10 mouse cellular contexts compared by ENCODE assay signal in the genomic region with DNA sequence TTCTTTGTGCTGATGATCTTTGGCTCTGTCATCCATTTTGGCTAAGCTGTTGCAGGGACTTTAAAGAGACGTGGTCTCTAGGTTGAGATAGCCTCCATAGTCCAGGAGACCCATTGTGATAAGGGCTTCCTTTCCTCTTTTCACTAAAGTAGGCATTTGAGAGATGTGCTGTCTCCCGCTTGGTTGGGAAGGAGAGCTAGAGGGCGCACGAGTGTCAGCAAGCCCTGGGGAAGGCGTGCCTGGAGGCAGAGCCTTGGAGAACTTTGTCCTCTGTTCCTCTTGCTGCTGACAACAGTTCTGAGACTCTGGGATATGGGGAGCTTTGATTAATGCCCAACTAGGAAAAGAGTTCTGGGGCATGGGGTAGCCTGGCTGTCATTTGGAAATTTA. TPM values are rescaled to one million over a fixed set of nuclear protein-coding genes. Genes with fewer than 3 reads are reported as not detected.
DNase-seq lines count a peak whose midpoint lies in the region; ATAC-seq and TF ChIP-seq lines count a peak whose summit lies in the region.
"Had no signal": no experiment of that assay in that cellular context is flagged by ENCODE, and none has a peak within 500 bp of the region (broad histone marks: within the 10 kb centered on the region; RNA-seq: fewer than 3 reads in every experiment).

No protein-coding gene starts in this region.

- H3K4me1 ChIP-seq in forebrain, postnatal 0 days (ENCODE audit: insufficient read depth), result 0 out of 2 replicates have a peak, but pooled peaks cover 1% of the 10 kb centered on the region
- H3K4me1 ChIP-seq in forebrain, embryonic 12.5 days, result peaks cover 14% of the 10 kb centered on the region
- H3K4me1 ChIP-seq in kidney, adult 2 months (ENCODE audit: control insufficient read depth, insufficient read depth, low read length), result peaks cover 26% of the 10 kb centered on the region; the same call in 1 of the 2 replicates
- no peaks in the 10 kb centered on the region for H3K4me1 ChIP-seq in stomach, postnatal 0 days (replicated peaks; ENCODE audit: control insufficient read depth, insufficient read depth)

- H3K4me2 ChIP-seq in forebrain, postnatal 0 days (ENCODE audit: low read depth), result no peak overlapping the region
- no peak overlapping the region for H3K4me2 ChIP-seq in forebrain, embryonic 12.5 days
- H3K4me2 ChIP-seq in stomach, postnatal 0 days (replicated peaks; ENCODE audit: low read depth), result no peak overlapping the region
- H3K4me2 ChIP-seq: midbrain, embryonic 12.5 days had no signal

- TF ChIP-seq POLR2A in kidney, adult 2 months (IDR thresholded peaks at IDR 0.05; ENCODE audit: low read depth, low read length), result no peak

- no peak overlapping the region for H3K27ac ChIP-seq in forebrain, postnatal 0 days (ENCODE audit: low read depth, low read length)
- no peak overlapping the region for H3K27ac ChIP-seq in forebrain, embryonic 12.5 days
- 0 out of 2 replicates have a peak overlapping the region, but pooled peaks have one; percentile 14 for H3K27ac ChIP-seq in kidney, adult 2 months (ENCODE audit: insufficient read depth, low read depth, low read length)
- 0 out of 2 replicates have a peak overlapping the region, but pooled peaks have one; percentile 13 for H3K27ac ChIP-seq in stomach, postnatal 0 days (replicated peaks)
- H3K27ac ChIP-seq: left cerebral cortex, adult 2 months; midbrain, embryonic 12.5 days had no signal

- 85% methylated on average over 5 of the region's 5 CpGs for WGBS in forebrain, postnatal 0 days
- 69% methylated on average over 5 of the region's 5 CpGs for WGBS in forebrain, embryonic 12.5 days
- WGBS in kidney, adult 2 months, result 53% methylated on average over 5 of the region's 5 CpGs
- 59% methylated on average over 5 of the region's 5 CpGs for WGBS in stomach, postnatal 0 days

- no peaks in the 10 kb centered on the region for H3K9me3 ChIP-seq in forebrain, postnatal 0 days (ENCODE audit: low read length)
- H3K9me3 ChIP-seq in forebrain, embryonic 12.5 days, result no peaks in the 10 kb centered on the region
- H3K9me3 ChIP-seq in stomach, postnatal 0 days (ENCODE audit: control insufficient read depth, low read length), result no peaks in the 10 kb centered on the region
- H3K9me3 ChIP-seq: midbrain, embryonic 12.5 days had no signal

- H3K36me3 ChIP-seq in forebrain, postnatal 0 days (ENCODE audit: insufficient read depth), result peaks cover 62% of the 10 kb centered on the region
- H3K36me3 ChIP-seq in forebrain, embryonic 12.5 days (replicated peaks), result peaks cover 73% of the 10 kb centered on the region
- no peaks in the 10 kb centered on the region; the same call in 1 of the 2 replicates for H3K36me3 ChIP-seq in kidney, adult 2 months (ENCODE audit: control insufficient read depth, insufficient read depth, low read length)
- H3K36me3 ChIP-seq in stomach, postnatal 0 days (ENCODE audit: control insufficient read depth, insufficient read depth, low read length), result peaks cover 40% of the 10 kb centered on the region; the same call in 1 of the 2 replicates

- no peaks in the 10 kb centered on the region for H3K27me3 ChIP-seq in forebrain, postnatal 0 days (ENCODE audit: insufficient read depth, low read length)
- H3K27me3 ChIP-seq in forebrain, embryonic 12.5 days, result no peaks in the 10 kb centered on the region
- no peaks in the 10 kb centered on the region for H3K27me3 ChIP-seq in kidney, adult 2 months (replicated peaks; ENCODE audit: control insufficient read depth, insufficient read depth, low read length)
- H3K27me3 ChIP-seq in stomach, postnatal 0 days (ENCODE audit: control insufficient read depth, insufficient read depth, low read length), result no peaks in the 10 kb centered on the region
- H3K27me3 ChIP-seq: midbrain, embryonic 12.5 days had no signal

- DNase-seq in forebrain, postnatal 0 days, result peak; percentile 24
- peak; percentile 38 for DNase-seq in right cerebral cortex, postnatal 4 days
- no peak for DNase-seq in right cerebral cortex, adult 2 months (ENCODE audit: low spot score in 2 of 2)
- DNase-seq in kidney, adult 2 months, result peak; percentile 89
- peak; percentile 75 for DNase-seq in stomach, postnatal 0 days (ENCODE audit: low spot score)
- no peak for DNase-seq in layer of hippocampus, postnatal 14 days (ENCODE audit: low spot score in 2 of 2)
- DNase-seq in embryo, embryonic 10.5 days (ENCODE audit: low spot score), result no peak

- TF ChIP-seq EP300 in stomach, postnatal 0 days (optimal IDR thresholded peaks at IDR 0.05), result no peak

- H3K9ac ChIP-seq in forebrain, postnatal 0 days, result no peak overlapping the region
- no peak overlapping the region for H3K9ac ChIP-seq in forebrain, embryonic 12.5 days
- no peak overlapping the region for H3K9ac ChIP-seq in stomach, postnatal 0 days (ENCODE audit: low read length)
- H3K9ac ChIP-seq: midbrain, embryonic 12.5 days had no signal

- ATAC-seq in forebrain, postnatal 0 days, result peak; percentile 20; the same call in 1 of the 2 replicates
- ATAC-seq in forebrain, embryonic 12.5 days (ENCODE audit: low FRiP score), result no peak
- ATAC-seq in stomach, postnatal 0 days (ENCODE audit: low FRiP score, low TSS enrichment), result no peak

- no peak for TF ChIP-seq CTCF in forebrain, postnatal 0 days (IDR thresholded peaks at IDR 0.05; ENCODE audit: low read depth)
- TF ChIP-seq CTCF in kidney, adult 2 months (conservative IDR thresholded peaks at IDR 0.05; ENCODE audit: insufficient read depth, insufficient read length, low read depth, low read length), result peak; percentile 71
- TF ChIP-seq CTCF in stomach, postnatal 0 days (IDR thresholded peaks at IDR 0.05; ENCODE audit: low read depth), result peak; percentile 60

- H3K4me3 ChIP-seq in forebrain, postnatal 0 days (ENCODE audit: low read depth, low read length), result no peak overlapping the region
- no peak overlapping the region for H3K4me3 ChIP-seq in forebrain, embryonic 12.5 days (replicated peaks)
- no peak overlapping the region for H3K4me3 ChIP-seq in kidney, adult 2 months (ENCODE audit: insufficient read depth, low read depth, low read length)
- no peak overlapping the region for H3K4me3 ChIP-seq in stomach, postnatal 0 days (ENCODE audit: low read depth, low read length)
- H3K4me3 ChIP-seq: left cerebral cortex, adult 2 months; midbrain, embryonic 12.5 days had no signal

RNA-seq across cellular contexts. Expression of a gene that starts 20.3 kb away (rescaled TPM):
- total RNA-seq in forebrain, postnatal 0 days (2014; rRNA removed), result 129 and 132 TPM in 2 replicates
- polyA plus RNA-seq in forebrain, postnatal 0 days (2015; fragmentation: Nextera tagmentation; extraction: Ambion mirVana), result 143 and 148 TPM in 2 replicates
- 131 and 144 TPM in 2 replicates for polyA plus RNA-seq in forebrain, embryonic 12.5 days (2016; fragmentation: Nextera tagmentation; extraction: Ambion mirVana)
- polyA plus RNA-seq in kidney, adult 2 months (2012; rRNA removed), result 132 and 176 TPM in 2 replicates
- polyA plus RNA-seq in stomach, postnatal 0 days (2015; fragmentation: Nextera tagmentation; extraction: Ambion mirVana), result 76.6 and 79.6 TPM in 2 replicates
- total RNA-seq in layer of hippocampus, postnatal 14 days (2021), result 100 to 1,000 TPM; 147 to 150 TPM

RNA-seq across cellular contexts. Expression of a gene that starts 20.5 kb away (rescaled TPM):
- 28.0 and 33.6 TPM in 2 replicates for total RNA-seq in forebrain, postnatal 0 days (2014; rRNA removed)
- 20.7 and 24.0 TPM in 2 replicates for polyA plus RNA-seq in forebrain, postnatal 0 days (2015; fragmentation: Nextera tagmentation; extraction: Ambion mirVana)
- 22.5 and 23.0 TPM in 2 replicates for polyA plus RNA-seq in forebrain, embryonic 12.5 days (2016; fragmentation: Nextera tagmentation; extraction: Ambion mirVana)
- 214 and 254 TPM in 2 replicates for polyA plus RNA-seq in kidney, adult 2 months (2012; rRNA removed)
- 22.0 and 25.9 TPM in 2 replicates for polyA plus RNA-seq in stomach, postnatal 0 days (2015; fragmentation: Nextera tagmentation; extraction: Ambion mirVana)
- 10 to 100 TPM; 41.0 to 41.1 TPM for total RNA-seq in layer of hippocampus, postnatal 14 days (2021)

RNA-seq across cellular contexts. Expression of a gene that starts 37.9 kb away (rescaled TPM):
- total RNA-seq in forebrain, postnatal 0 days (2014; rRNA removed), result 17.7 and 19.9 TPM in 2 replicates
- polyA plus RNA-seq in forebrain, postnatal 0 days (2015; fragmentation: Nextera tagmentation; extraction: Ambion mirVana), result 4.0 and 6.2 TPM in 2 replicates
- 2.3 and 2.7 TPM in 2 replicates for polyA plus RNA-seq in forebrain, embryonic 12.5 days (2016; fragmentation: Nextera tagmentation; extraction: Ambion mirVana)
- 9.9 and 16.1 TPM in 2 replicates for polyA plus RNA-seq in kidney, adult 2 months (2012; rRNA removed)
- 1.8 and 4.4 TPM in 2 replicates for polyA plus RNA-seq in stomach, postnatal 0 days (2015; fragmentation: Nextera tagmentation; extraction: Ambion mirVana)
- total RNA-seq in layer of hippocampus, postnatal 14 days (2021), result 1 to 10 TPM; 8.5 to 9.4 TPM

RNA-seq across cellular contexts. Expression of a gene that starts 44.1 kb away (rescaled TPM):
- 52.2 and 92.4 TPM in 2 replicates for total RNA-seq in forebrain, postnatal 0 days (2014; rRNA removed)
- 40.1 and 44.7 TPM in 2 replicates for polyA plus RNA-seq in forebrain, postnatal 0 days (2015; fragmentation: Nextera tagmentation; extraction: Ambion mirVana)
- 51.4 and 52.3 TPM in 2 replicates for polyA plus RNA-seq in forebrain, embryonic 12.5 days (2016; fragmentation: Nextera tagmentation; extraction: Ambion mirVana)
- 30.6 and 36.4 TPM in 2 replicates for polyA plus RNA-seq in kidney, adult 2 months (2012; rRNA removed)
- 29.8 and 32.9 TPM in 2 replicates for polyA plus RNA-seq in stomach, postnatal 0 days (2015; fragmentation: Nextera tagmentation; extraction: Ambion mirVana)
- total RNA-seq in layer of hippocampus, postnatal 14 days (2021), result 10 to 100 TPM; 29.3 to 30.2 TPM

Comparison
In these comparisons a context has a peak if more than half of its experiments do, and no peak if none do; other contexts are left out.
1. DNase-seq: peak in forebrain, postnatal 0 days (single experiment), right cerebral cortex, postnatal 4 days (single experiment), kidney, adult 2 months (single experiment) and stomach, postnatal 0 days (single experiment); none in right cerebral cortex, adult 2 months (0 of 2), layer of hippocampus, postnatal 14 days (0 of 2) and embryo, embryonic 10.5 days (single experiment).
2. H3K27ac ChIP-seq: peak in kidney, adult 2 months (single experiment) and stomach, postnatal 0 days (single experiment); none in forebrain, postnatal 0 days (single experiment) and forebrain, embryonic 12.5 days (single experiment).